Mouse (Mus musculus) lung, adult 2 months (tissue): ENCODE results near the gene Hephl1.

ENCODE experiments used
- CTCF ChIP-seq: fragments of 200-500 bp; IDR thresholded peaks from 2 replicates; pipeline ENCODE4 v1.5.1; 2011; ENCODE audit warnings: mild to moderate bottlenecking, low read length, control low read depth; ENCODE audit not compliant: insufficient read depth
- POLR2A ChIP-seq: fragments of 200-500 bp; IDR thresholded peaks from 2 replicates; pipeline ENCODE4 v1.6.1; 2011; ENCODE audit warnings: low read depth, mild to moderate bottlenecking, control low read depth, low read length, borderline replicate concordance; ENCODE audit errors: extremely low read depth

GRCm38 (mm10) chr9:15060847-15061246 lies 51.1 kb downstream of the Hephl1 start:
- no peak for TF ChIP-seq CTCF
- TF ChIP-seq POLR2A: no peak
